Mouse (Mus musculus) liver, embryonic 14.5 days (tissue): ENCODE measurements around the gene Sbk1. TPM values are rescaled to one million over a fixed set of nuclear protein-coding genes. Genes with fewer than 3 reads are reported as not detected.
A peak's percentile ranks its signal among the peaks of the same experiment; 100 is the strongest.

Source experiments
- ATAC-seq: fragments of 200-750 bp; cut with Nextera tagmentation; 2 replicates; pipeline ENCODE4 v1.8.0; 2017; ENCODE audit warnings: moderate number of reproducible peaks, mild to moderate bottlenecking, moderate library complexity; ENCODE audit not compliant: insufficient read depth
- DNase-seq, 3 experiments: peaks; one replicate each; pipeline ENCODE4 v3.0.0-alpha.2; 2012 to 2013; ENCODE audit warnings: low read depth in 3 of 3, low spot score in 3 of 3
- H3K27ac ChIP-seq: fragments of 300-500 bp; sonication (generic); 2 replicates; pipeline ENCODE4 v1.5.1; 2014; ENCODE audit warnings: moderate library complexity, mild to moderate bottlenecking, control low read depth, inconsistent platforms
- H3K27me3 ChIP-seq: fragments of 300-500 bp; sonication (generic); 2 replicates; pipeline ENCODE4 v1.6.1; 2014; ENCODE audit warnings: mild to moderate bottlenecking, low read length, moderate library complexity; ENCODE audit not compliant: control insufficient read depth, insufficient read depth
- H3K36me3 ChIP-seq: fragments of 300-500 bp; sonication (generic); replicated peaks from 2 replicates; pipeline ENCODE4 v1.6.1; 2014; ENCODE audit warnings: low read depth; ENCODE audit not compliant: control insufficient read depth, insufficient read depth
- H3K4me1 ChIP-seq, 2 experiments: fragments of 200-500 bp in 1 of 2; fragments of 300-500 bp in 1 of 2; sonication (generic) in 1 of 2; replicated peaks; 2 replicates each; pipeline ENCODE4 v1.6.1; 2012 to 2014; ENCODE audit warnings: antibody characterized with exemption in 1 of 2, inconsistent platforms in 1 of 2, low read length in 1 of 2; ENCODE audit not compliant: control insufficient read depth in 2 of 2, insufficient read depth in 2 of 2
- H3K4me2 ChIP-seq: fragments of 300-500 bp; sonication (generic); 2 replicates; pipeline ENCODE4 v1.6.1; 2014; ENCODE audit warnings: low read depth, mild to moderate bottlenecking, control low read depth, moderate library complexity
- H3K4me3 ChIP-seq, 2 experiments: fragments of 200-500 bp in 1 of 2; fragments of 300-500 bp in 1 of 2; sonication (generic) in 1 of 2; 2 replicates each; pipeline ENCODE4 v1.5.1; 2012 to 2014; ENCODE audit warnings: low read depth in 2 of 2, low read length in 2 of 2, mild to moderate bottlenecking in 2 of 2, control low read depth in 1 of 2, inconsistent platforms in 1 of 2, moderate library complexity in 1 of 2; ENCODE audit not compliant: insufficient read depth in 1 of 2
- H3K9ac ChIP-seq: fragments of 300-500 bp; sonication (generic); replicated peaks from 2 replicates; pipeline ENCODE4 v1.6.1; 2014; ENCODE audit warnings: mild to moderate bottlenecking, control low read depth, moderate library complexity
- H3K9me3 ChIP-seq: fragments of 300-500 bp; sonication (generic); 2 replicates; pipeline ENCODE4 v1.6.1; 2016; ENCODE audit warnings: low read length, mixed read lengths; ENCODE audit not compliant: control insufficient read depth
- CTCF ChIP-seq: IDR thresholded peaks from 2 replicates; pipeline ENCODE4 v1.5.1; 2016; ENCODE audit warnings: antibody characterized with exemption, low read depth, control low read depth
- EP300 ChIP-seq: IDR thresholded peaks from 2 replicates; pipeline ENCODE4 v1.6.1; 2016; ENCODE audit warnings: antibody characterized with exemption, low read depth
- WGBS: fragments of 180-500 bp; shearing (Covaris S2); extraction: QIAGEN DNeasy Blood & Tissue Kit; methylation state at CpG from one replicate; pipeline ENCODE4 v1.1.7; 2014; ENCODE audit not compliant: insufficient replicate concordance; 5-methylcytosine and 5-hydroxymethylcytosine counted together
- polyA plus RNA-seq, 2 experiments: library from polyadenylated mRNA; depleted of rRNA in 1 of 2; stranded (reverse) in 1 of 2; unstranded in 1 of 2; fragments of >200 nt; fragmentation: Nextera tagmentation in 1 of 2; extraction: Ambion mirVana in 1 of 2; gene quantifications; 2 replicates each; pipeline versions ENCODE4 v1.2.1 to v1.2.3; 2012 to 2014

The Sbk1 gene
- polyA plus RNA-seq, 2 experiments: 0.86 to 0.90 TPM

DNA sequence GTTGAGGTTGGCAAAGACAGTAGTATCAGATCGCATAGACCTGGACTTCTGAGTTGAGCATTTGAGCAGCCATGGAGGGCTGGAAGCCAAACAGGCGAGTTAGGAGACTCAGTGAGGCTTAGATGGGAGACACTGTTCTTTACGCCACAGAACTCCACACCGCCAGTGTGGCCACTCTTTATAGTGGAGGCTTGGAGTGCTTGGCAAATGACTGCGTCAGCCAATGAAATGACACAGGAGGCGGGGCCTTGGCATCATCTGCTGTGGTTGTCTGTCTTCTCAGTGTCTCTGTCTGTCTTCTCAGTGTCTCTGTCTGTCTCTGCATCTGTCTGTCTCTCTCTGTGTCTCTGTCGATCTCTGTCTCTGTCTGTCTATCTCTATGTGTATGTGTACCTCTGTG lies 21.9 kb upstream of the Sbk1 start:
- Histone ChIP-seq H3K4me3 (no peak overlapping the region), H3K27me3 (no peaks in the 10 kb centered on the region), H3K4me1 (no peaks in the 10 kb centered on the region), H3K9me3 (no peaks in the 10 kb centered on the region), H3K36me3 (no peaks in the 10 kb centered on the region), H3K9ac (no peak overlapping the region), H3K27ac (no peak overlapping the region), H3K4me2 (no peak overlapping the region)
- DNase-seq (no peak), ATAC-seq (no peak)
- TF ChIP-seq CTCF (no peak), EP300 (no peak)
- WGBS: 63% methylated on average over 7 of the region's 7 CpGs

- H3K9ac ChIP-seq: no peak overlapping the region
- no peaks in the 10 kb centered on the region for H3K4me1 ChIP-seq
- no peak overlapping the region for H3K4me3 ChIP-seq
- H3K27ac ChIP-seq: no peak overlapping the region
- DNase-seq: no peak
- no peak overlapping the region for H3K4me2 ChIP-seq
- H3K36me3 ChIP-seq: no peaks in the 10 kb centered on the region
- ATAC-seq: no peak
- no peaks in the 10 kb centered on the region for H3K9me3 ChIP-seq
- WGBS: 53% methylated on average over 3 of the region's 3 CpGs
- H3K27me3 ChIP-seq: no peaks in the 10 kb centered on the region
- TF ChIP-seq CTCF: no peak
- no peak for TF ChIP-seq EP300
Observed at GRCm38 (mm10) chr7:126251698-126252097, 20.7 kb upstream of the Sbk1 start.

DNA sequence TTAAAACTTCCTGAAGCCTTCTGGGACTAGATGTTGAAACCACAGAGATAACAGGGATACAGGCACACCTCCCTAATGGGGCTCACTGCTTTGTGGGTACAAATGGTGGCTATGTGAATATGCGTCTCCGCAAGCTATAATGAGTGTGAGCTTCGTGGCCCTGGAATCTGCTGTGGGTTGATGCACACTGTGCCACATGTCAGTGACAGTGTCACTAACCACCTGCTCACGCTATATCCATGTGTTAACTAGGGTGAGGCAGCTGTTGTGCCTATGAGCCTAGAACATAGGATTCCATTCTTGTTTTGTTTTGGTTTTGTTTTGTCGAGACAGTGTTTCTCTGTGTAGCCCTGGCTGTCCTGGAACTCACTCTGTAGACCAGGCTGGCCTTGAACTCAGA lies 20.2 kb upstream of the Sbk1 start:
- ATAC-seq (no peak), DNase-seq (no peak)
- H3K27ac ChIP-seq: no peak overlapping the region
- H3K4me2 ChIP-seq: no peak overlapping the region
- WGBS: 66% methylated on average over 5 of the region's 5 CpGs
- no peaks in the 10 kb centered on the region for H3K4me1 ChIP-seq
- no peak overlapping the region for H3K9ac ChIP-seq
- TF ChIP-seq CTCF: no peak
- TF ChIP-seq EP300: no peak
- no peaks in the 10 kb centered on the region for H3K9me3 ChIP-seq
- H3K27me3 ChIP-seq: no peaks in the 10 kb centered on the region
- H3K4me3 ChIP-seq: no peak overlapping the region
- H3K36me3 ChIP-seq: no peaks in the 10 kb centered on the region

- peaks cover 10 to 15% of the 10 kb centered on the region in 2 experiments for H3K4me1 ChIP-seq
- 7% methylated on average over 18 of the region's 18 CpGs for WGBS
- no peaks in the 10 kb centered on the region for H3K27me3 ChIP-seq
- H3K36me3 ChIP-seq: no peaks in the 10 kb centered on the region
- TF ChIP-seq CTCF (peak; percentile 88), EP300 (no peak)
- DNase-seq: peak in 1 of 3 experiments; percentile 29
- H3K4me2 ChIP-seq: no peak overlapping the region
- ATAC-seq: 0 out of 2 replicates have a peak, but pooled peaks have one; percentile 25
- H3K4me3 ChIP-seq: no peak overlapping the region
- H3K27ac ChIP-seq: no peak overlapping the region
- H3K9me3 ChIP-seq: no peaks in the 10 kb centered on the region
- no peak overlapping the region for H3K9ac ChIP-seq
Observed at GRCm38 (mm10) chr7:126260280-126261210, 11.9 kb upstream of the Sbk1 start.

- peak; percentile 81 for ATAC-seq
- no peaks in the 10 kb centered on the region for H3K9me3 ChIP-seq
- H3K4me2 ChIP-seq: no peak overlapping the region
- 20% methylated on average over 4 of the region's 4 CpGs for WGBS
- no peak overlapping the region for H3K27ac ChIP-seq
- TF ChIP-seq CTCF (no peak), EP300 (peak; percentile 58; the same call in 1 of the 2 replicates)
- no peak overlapping the region for H3K9ac ChIP-seq
- H3K4me1 ChIP-seq: peaks cover 10 to 15% of the 10 kb centered on the region in 2 experiments
- H3K36me3 ChIP-seq: no peaks in the 10 kb centered on the region
- no peaks in the 10 kb centered on the region for H3K27me3 ChIP-seq
- DNase-seq: peak in 2 of 3 experiments; percentile 25 to 28
- no peak overlapping the region for H3K4me3 ChIP-seq
Observed at GRCm38 (mm10) chr7:126261823-126262222, 10.6 kb upstream of the Sbk1 start.
